Mouse (Mus musculus): ENCODE results near the gene Tspan2.

Tspan2 gene

DNA sequence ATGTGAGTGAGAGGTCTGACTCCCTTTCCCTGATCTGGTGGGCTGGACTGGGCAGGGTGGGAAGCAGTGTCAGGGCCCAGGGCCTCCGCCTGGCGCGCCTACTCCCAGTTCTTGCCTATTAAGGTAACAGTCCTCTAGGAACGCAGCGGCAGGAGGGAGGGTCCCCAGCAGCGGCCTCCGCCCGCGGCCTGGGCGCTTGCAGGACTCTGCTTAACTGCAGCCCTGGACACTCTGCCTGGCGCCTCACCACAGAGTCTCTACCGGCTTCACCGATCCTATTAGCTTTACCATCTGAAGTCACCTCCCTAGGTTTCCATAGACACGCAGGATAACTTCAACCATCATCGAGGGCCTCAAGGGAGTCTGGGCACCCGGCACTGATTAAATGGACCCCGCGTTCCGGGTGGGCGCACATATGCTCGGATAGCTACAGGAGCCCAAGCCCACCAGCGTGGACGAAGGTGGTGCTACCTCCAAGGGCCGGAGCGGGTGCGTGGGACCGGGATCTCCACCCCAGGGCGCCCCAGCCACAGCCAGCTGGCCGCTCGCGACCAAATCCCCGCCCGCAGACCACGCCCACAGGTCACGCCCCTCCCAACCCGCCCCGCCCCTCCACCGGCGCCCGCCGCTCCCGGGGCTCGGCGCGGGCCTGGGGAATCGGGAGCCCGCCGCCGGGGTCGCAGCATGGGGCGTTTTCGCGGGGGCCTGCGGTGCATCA is at the start of gene Tspan2:
Gene Tspan2 (plus strand): TSS at position 217 of the 718 bp plus-strand sequence.
- peak; percentile 45 for DNase-seq (ENCODE audit: low spot score)

DNA sequence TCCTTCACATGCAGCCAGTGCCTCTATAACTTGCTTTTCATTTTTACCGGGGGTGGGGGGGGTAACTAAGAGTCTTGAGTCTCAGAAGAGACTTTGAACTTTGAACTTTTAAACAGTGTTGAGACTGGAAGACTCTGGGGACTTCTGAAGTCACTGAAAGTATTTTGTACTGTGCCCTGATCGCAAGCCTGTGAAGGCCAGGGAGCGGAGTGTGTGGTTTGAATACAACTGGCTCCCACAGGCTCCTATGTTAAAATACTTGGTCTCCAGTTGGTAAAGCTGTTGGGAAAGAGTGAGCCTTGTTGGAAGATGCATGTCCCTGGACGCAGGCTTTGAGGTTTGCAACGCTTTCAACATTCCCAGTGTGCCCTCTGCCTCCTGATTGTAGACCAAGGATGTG is 47.5 kb upstream of the Tspan2 start:
- DNase-seq (ENCODE audit: low spot score), result no peak

DNA sequence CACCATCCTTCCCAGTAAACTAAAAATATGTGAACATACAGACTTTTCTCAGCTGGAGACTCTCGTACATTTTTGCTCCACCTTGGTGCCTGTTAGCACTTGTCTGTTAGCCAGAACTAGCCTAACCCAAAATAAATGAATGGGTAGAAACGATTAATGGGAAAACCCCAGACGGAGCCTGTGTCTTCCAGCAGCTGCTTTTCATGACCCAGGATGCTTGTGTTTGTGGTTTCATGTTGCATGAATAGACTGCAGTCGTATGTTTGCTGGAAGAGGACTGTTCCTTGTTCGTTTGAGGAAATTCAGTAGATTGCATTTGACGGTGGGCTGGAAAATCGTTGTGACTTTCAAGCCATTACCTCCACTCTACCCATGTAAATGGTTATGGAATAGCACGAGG is 46.5 kb upstream of the Tspan2 start:
- DNase-seq (ENCODE audit: low spot score), result no peak

DNA sequence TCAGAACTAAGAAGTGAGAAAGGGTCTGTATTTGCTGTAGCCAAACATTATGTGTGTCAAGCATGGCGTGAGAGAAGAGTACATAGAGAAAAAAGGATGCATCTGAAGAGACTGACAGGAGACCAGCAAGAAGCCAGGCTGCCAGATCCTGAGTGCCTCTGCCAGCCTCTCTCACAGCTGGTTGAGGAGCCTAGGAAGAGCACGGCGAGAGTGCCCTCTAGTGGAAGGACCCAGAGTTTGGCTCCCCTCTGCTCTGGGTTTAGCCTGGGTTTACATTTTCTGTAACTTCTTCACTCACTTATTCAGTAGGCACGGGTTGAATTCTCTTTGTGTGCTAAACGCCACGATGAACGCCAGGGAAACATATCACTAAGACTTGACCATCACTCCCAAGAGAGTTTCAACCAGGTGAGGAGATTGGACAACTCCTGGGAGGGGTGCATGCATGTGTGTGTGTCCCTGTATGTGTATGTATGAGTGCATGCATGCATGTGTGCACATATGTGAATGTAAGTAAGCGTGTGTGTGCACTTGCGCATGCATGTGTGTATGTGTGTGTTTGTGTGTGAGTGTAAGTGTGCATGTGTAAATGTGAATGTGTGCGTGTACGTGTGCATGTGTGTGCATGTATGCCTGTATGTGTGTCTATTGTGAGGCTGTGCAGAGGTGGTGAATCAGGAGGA is 42.4 kb upstream of the Tspan2 start:
- DNase-seq (ENCODE audit: low spot score), result peak; percentile 79

DNA sequence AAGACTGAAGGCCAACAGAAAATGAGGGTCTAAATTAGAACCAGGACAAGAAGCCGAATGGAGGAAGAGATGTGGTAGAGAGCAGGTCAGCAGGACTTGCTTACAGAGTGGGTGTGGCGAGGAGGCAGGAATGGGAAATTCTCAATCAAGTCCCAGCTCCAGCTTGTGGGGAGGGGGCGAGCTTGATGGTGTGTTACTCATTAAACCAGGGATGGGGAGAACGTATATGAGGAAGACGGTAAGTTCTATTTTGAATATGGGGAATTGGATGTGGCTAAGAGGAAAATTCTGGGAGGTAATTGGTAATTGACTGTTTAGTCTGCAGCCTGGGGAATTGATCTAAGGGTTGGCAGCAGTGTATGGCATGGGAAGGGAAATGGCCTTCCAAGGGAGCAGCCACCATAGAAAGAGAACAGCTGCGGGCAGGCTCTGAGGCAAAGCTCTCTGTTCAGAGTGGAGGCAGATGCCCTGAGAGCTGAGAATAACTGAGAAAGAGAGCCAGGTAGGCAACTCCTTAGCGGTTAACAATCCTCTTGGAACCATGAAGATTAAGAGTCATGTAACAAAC is 41.5 kb upstream of the Tspan2 start:
- no peak for DNase-seq (ENCODE audit: low spot score)

DNA sequence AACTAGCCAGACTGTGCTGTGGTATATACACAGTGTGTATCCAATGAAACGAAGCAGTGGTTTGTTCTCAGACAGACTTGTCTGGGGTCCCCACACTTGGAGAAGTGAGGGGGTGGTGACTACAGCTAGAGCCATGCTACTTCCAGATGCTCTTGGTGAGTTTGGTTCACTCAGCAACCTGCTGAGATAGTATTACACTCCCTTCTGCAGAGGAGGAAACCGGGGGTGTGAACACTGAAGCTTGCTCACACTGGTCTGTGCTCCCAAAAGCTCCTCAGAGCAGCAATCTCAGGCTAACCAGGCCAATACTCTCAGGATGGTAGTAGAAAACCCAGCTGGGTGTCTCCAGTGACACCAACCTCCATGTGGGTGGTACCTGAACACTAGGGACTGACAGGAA is 36.2 kb upstream of the Tspan2 start:
- DNase-seq (ENCODE audit: low spot score), result no peak

DNA sequence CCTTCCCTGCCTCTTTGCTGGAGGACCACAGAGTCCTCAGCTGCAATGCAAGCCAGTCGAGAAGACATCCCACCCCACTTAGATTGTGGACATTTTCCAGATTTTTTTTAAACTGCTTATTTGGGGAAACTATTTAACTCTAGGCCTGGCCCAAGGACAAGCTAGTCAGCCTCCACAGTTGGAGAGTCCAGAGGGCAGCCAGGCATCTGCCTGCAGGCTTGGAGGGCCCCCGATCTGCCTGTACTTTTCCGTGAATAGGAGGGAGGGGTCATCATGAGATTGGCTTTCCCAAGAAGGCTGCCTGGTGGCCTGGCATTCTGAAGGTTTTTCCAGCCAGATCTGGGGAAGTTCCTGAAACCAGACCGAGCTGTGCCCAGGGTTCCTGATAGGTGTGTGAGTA is 33.0 kb upstream of the Tspan2 start:
- no peak for DNase-seq (ENCODE audit: low spot score)

DNA sequence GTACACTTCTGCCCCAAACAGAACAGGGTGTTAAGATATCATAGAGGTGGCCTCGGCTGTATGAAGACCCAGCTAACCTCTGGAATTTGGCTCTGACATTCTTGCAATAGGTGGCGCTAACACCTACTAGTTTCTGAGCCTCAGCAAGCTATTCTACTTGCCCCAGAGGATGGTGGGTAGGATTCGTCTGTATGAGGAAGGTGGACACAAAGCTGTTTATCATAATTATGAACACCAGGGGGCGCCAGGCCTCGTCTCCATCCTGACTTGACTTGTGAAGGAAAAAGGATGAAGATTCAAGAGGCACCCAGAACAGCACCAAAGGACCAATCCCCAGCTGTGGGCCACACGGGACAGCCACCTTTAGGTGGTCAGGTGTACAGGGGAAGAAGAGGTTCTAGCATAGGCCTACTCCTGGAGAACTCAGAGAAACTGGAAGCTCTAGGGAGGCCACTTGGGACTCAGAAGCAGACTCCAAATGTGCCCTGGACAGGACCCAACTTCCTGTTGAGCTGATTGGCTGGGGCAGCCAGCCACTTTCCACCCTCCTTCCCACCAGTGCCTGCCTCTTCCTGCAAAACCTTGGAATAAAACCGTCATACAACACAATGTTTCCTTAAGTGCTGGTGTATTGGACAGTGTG is 32.3 kb upstream of the Tspan2 start:
- peak; percentile 78 for DNase-seq (ENCODE audit: low spot score)

DNA sequence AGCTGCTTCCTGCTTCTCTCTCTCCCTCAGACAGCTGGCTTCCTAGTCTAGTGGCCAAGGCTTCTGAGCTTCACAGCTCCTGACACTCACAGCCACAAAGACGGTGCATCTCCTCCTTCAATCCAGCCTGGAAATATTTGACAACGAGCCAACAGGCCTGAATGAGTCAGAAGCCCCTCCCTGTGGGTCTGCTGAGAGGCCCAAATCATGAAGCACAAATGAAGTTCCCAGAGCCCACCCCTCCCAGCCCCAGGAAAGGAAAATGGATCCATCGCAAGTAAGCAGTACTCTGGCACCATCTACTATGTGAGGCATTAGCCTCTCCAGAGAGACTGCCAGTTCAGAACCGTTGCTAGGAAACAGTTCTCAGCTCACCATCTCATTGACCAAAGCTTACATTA is 30.3 kb upstream of the Tspan2 start:
- DNase-seq (ENCODE audit: low spot score), result no peak

DNA sequence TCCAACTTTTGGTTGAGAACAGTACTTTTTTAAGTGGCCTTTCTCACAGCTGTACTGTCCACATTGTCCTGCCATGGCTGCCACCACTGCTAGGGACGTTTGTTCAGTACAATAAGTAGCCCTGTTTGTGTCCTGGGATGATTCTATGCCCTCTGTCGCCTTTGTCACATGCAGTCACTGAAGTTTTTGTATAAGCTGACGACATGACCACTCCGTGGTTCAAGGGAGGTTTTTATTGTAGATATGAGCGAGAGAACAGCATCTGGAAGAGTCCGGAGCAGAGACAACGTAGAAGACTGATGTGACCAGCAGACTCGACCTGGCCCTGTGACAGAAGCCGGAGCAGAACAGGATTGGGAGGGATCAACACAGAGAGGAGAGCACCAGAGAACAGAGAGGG is 25.7 kb upstream of the Tspan2 start:
- peak; percentile 19 for DNase-seq (ENCODE audit: low spot score)

DNA sequence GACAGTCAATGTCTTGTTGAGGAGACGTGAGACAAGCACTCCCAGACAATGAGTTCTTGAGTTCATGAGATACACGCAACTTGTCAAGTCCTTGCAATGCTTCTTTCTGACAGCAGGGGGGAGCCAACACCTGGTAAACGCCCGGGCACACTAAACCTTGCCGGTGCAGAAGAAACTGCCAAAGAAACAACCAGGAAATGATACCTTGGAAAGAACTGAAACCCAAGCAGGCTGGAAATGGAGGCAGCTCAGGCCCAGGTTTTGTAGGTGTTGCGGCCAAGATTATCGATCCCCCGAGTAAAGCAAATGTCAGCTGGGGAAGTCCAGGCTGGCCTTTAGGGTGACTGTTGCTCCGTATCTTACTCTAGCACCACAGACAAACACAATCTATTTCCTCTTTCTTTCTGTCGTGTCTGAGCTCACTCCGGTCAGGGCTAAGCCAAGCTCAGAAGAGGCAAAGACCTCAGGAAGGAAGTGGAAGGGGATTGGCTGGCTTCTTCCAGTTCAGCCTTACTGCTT is 19.2 kb upstream of the Tspan2 start:
- peak; percentile 84 for DNase-seq (ENCODE audit: low spot score)

DNA sequence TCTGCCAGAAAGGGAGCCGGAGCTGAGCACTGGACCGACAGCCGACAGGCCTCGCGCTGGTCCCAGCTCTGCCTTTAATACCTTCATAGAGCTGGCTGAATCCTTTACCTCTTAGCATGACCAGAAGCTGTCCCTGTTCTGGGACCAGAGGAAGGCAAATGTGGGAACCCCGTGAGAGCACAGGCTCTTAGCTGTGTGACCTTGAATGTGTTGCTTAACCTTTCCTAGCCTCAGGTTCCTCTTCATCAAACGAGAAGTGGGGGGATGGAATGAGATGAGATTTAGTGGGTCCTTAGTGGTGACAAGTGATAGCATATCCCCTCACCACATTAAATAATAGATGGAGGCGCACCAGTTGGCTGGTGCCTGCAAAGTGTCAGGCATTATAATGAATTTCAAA is 18.5 kb upstream of the Tspan2 start:
- DNase-seq (ENCODE audit: low spot score), result no peak

DNA sequence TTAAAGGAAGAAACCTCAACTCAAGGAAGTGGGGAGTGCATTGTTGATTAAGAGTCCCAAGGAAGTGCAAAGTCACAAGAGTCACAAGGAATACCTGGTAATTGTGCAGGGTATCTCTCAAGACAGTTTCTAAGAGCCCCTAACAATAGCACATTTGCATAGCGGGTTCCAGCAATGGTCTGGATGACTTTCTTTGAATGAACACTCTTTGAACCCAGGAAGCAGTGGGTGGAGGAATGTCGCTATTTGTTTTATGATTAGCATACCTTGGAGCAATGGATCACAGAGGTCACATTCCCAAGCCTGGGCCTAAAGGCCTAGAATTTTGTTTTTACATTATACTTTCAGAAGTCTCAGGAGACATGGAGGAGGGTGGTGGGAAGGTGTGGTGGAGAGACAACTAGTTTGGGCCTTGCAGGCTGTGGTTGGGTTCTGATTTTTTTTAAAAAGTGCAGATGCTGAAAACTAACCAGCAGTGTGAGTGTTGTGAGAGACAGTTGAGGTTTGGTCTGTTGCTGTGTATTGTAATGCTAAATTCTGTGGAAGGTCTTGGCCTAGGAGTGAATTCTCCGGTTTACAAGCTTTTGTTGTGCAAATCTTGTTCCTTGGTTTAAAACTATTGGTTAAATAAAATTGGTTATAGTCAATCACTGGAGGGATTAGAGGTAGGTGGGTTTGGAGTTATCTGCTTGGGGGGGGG is 16.6 kb upstream of the Tspan2 start:
- DNase-seq (ENCODE audit: low spot score), result no peak

DNA sequence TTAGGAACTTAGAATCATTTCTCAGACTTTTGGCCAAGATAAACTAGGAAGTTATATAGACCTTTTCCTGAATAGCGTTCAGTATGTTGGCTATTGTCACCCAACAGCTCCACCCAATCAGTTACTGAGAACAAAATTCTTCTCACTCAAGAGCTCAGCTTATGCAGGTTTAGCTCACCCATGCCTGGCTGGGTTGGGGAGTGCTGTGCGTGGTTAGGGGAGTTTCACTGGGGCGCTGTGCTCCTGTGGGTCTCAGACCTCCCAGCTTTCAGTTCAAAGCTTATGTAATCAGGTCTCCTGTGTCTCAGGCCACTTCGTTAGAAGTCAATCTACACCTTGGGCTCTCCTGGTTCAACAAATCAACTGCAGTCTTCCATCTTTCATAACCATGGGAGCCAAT is 11.2 kb upstream of the Tspan2 start:
- no peak for DNase-seq (ENCODE audit: low spot score)

DNA sequence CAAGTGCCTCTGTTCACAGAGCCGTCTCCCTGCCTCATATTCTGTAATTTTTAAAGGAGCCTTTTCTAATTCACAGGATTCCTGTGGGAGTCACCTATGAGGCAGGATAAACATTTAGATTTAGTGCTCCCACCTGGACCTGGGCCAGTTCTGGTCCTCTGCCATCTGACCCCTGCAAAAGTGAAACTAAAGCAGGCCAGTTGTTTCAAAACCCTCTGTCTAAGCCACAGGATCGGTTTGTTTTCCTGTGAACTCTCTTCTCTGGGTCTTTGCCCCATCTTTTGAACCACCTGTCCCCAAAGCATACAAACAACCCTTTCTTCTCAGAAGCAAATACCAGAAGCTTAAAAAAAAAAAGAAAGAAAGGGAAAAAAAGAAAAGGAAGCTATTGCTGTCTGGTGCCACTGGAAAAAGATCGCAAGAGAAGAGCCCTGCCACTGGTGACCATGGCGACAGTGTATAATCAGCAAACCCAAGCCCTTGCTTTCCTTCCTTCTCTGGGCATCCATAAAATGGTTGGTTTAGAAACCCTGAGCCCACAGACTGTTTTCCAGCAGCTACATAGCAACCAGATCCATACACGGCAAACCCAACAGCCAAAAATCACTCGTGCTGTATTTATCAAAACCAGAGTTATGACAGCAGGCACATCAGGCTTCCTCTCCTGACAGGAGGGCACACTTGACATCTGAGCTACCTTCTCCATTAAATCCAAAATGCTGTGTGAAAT is 10.3 kb upstream of the Tspan2 start:
- DNase-seq (ENCODE audit: low spot score), result no peak

DNA sequence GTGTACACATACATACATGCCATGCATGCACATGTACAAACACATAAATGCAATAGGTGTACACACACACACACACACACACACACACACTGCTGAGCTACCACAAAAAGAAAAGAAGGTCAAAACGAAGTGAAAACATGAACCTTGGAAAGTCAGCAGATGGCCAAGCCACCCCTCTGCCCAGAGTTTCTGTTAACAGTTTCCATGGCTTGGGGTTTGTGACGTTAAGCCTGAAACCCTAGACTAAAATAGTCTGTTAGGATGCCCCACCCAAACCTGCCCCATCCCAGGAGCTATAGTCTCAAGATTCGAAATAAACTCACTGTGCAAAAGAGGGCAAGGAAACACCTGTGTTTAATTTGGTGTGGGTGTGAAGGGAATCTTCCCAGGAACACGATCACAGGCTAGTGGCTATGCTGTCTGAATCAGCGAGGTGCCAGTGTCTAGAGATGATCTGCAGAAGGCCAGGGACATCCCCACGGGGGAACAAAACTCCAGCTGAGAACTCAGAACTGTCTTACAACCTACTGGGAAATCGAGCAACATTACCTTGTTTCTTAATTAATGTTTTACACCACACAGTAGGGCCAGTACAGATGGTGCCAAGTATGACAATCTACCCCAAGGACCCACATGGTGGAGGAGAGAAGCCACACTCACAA is 9.4 kb upstream of the Tspan2 start:
- no peak for DNase-seq (ENCODE audit: low spot score)

DNA sequence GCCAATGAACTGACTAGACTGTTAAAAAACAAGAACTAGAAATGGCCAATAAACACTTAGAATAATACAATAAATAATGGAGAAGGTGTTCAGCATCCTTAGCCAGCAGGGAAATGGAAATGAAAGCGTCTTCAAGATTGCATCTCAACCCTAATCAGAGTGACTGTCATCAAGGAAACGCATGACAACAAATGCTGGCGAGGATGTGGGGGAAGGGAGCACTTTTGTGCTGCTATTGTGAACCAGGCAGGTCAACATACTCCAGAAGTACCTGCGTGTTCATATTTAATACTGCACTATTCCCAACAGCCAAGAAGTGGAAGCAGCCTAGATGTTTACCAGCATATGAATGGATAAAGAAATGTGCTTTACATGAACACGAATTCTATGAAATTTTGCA is 4.9 kb upstream of the Tspan2 start:
- no peak for DNase-seq (ENCODE audit: low spot score)

DNA sequence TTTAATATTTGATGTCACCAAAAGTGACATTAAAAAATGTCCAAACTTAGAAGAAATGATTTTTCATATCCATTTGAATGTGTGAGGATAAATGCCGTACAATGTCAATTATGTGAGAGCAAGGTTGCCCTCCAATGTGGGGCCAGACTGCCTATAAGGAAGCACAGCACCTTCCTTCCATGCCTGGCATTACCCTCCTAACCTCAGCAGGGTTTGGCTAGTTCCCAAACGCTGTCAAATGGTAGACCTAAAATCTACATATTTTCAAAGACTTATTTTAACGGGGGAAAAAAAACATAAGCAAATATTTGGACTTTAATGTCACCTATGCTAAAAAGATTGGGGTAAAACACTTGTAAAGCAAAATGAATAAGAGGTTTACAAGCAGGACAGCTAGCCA is 3.2 kb upstream of the Tspan2 start:
- DNase-seq (ENCODE audit: low spot score), result no peak

DNA sequence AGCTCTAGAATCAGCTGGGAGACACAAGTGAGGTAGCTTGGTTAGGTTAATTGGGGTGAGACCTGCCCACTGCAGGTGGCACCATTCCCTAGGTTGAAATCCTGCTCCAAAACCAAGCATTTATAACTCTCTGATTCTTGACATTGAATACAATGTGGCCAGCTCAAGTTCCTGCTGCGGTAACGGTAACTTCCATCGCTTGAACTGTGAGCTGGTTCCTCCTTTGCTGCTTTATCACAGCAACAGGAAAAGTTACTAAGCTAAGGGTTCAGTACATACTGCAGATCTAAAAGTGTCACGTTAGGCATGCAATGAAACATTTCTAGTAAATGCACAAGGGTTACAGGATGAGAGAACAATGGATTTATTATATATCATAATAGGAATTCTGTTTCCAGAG is 1.7 kb upstream of the Tspan2 start:
- no peak for DNase-seq (ENCODE audit: low spot score)

DNA sequence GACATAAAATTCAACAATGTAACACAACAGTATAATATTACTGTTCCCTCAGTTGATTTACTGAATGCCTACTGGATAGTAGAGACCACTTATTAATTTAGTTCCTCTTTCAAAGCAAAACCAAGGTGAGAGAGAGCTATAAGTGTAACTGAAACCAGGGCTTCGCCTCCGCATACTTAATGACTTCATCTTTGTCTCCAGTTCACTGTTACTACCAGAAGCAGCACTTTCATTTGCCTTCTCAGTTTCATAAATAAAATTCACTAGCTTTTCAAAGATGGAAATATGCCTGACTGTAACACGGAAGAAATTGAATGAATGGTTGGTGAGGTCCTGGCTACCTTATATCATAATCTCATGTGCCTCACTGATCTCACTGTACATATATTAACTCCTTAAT is 1.3 kb upstream of the Tspan2 start:
- no peak for DNase-seq (ENCODE audit: low spot score)

DNA sequence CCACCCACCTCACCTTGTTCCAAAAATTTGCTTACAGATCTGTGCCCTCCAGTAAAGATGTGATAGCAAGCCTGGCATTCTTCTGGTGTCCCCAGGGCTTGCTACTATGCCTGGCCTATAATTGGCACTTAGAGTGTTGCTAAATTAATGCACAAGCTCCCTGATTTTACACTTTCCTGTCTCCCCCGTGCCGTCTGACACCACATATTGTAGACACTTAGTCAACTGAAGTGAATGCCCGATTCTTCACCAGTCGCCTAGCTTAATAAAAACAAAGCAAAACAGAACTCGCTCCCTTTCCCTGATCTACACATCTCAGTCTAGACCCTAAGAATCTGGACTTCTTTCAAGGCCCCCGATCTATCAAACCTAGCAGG is 405 bp upstream of the Tspan2 start:
- no peak for DNase-seq (ENCODE audit: low spot score)
